Mouse (Mus musculus): ENCODE results near the gene Cfap52. TPM values are rescaled to one million over a fixed set of nuclear protein-coding genes. Genes with fewer than 3 reads are reported as not detected.

The Cfap52 gene
- 0.19 and 0.20 TPM in 2 replicates for polyA plus RNA-seq (2012; rRNA removed)

GRCm38 (mm10) chr11:67965242-67965883 lies at the start of gene Cfap52:
Gene Cfap52 (minus strand): TSS chr11:67965651.
- Histone ChIP-seq H3K36me3 (ENCODE audit: control insufficient read depth, insufficient read depth, low read length) (no peaks in the 10 kb centered on the region), H3K27me3 (ENCODE audit: control insufficient read depth, insufficient read depth, low read length) (no peaks in the 10 kb centered on the region), H3K27ac (ENCODE audit: control insufficient read depth, insufficient read depth, low read length) (no peak within 1 kb of the TSS), H3K4me3 (ENCODE audit: control insufficient read depth, insufficient read depth, low read length) (peak within 1 kb of the TSS; percentile 98), H3K4me1 (replicated peaks; ENCODE audit: control insufficient read depth, insufficient read depth, low read length) (peaks cover 7% of the 10 kb centered on the region; the same call in 1 of the 2 replicates)
- peak; percentile 86 for DNase-seq
- TF ChIP-seq POLR2A (IDR thresholded peaks at IDR 0.05; ENCODE audit: control insufficient read depth, extremely low read depth, insufficient read depth, low read length, poor library complexity) (no peak), CTCF (IDR thresholded peaks at IDR 0.05; ENCODE audit: borderline replicate concordance, control insufficient read depth, extremely low read depth, insufficient read depth, low read length, poor library complexity) (no peak)
- WGBS: 15% methylated on average over 15 of the region's 15 CpGs

DNA sequence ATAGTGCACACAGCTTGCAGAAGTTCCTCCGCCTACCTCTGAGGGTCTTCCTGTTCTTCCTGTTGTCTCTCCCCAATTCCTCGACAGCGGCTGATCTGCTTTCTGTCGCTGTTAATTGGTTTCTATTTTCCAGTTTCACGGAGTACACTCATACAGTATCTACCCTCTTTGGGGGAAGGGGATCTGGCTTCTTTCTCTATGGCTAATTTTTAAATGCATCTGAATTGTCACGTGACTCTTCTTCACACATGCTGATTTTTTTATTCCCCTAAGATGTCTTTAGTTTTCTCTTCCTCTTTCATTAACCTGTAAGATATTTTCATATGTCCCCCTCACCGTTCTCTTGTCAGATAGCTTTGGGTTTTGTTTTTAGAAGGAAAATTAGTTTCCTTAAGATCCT lies 46.8 kb upstream of the Cfap52 start:
- WGBS: 95% methylated on average over 7 of the region's 7 CpGs
- Histone ChIP-seq H3K36me3 (ENCODE audit: control insufficient read depth, insufficient read depth, low read length) (no peaks in the 10 kb centered on the region), H3K27ac (ENCODE audit: control insufficient read depth, insufficient read depth, low read length) (no peak overlapping the region), H3K4me3 (ENCODE audit: control insufficient read depth, insufficient read depth, low read length) (no peak overlapping the region), H3K4me1 (replicated peaks; ENCODE audit: control insufficient read depth, insufficient read depth, low read length) (no peaks in the 10 kb centered on the region), H3K27me3 (ENCODE audit: control insufficient read depth, insufficient read depth, low read length) (no peaks in the 10 kb centered on the region)
- no peak for DNase-seq
- TF ChIP-seq POLR2A (IDR thresholded peaks at IDR 0.05; ENCODE audit: control insufficient read depth, extremely low read depth, insufficient read depth, low read length, poor library complexity): no peak

DNA sequence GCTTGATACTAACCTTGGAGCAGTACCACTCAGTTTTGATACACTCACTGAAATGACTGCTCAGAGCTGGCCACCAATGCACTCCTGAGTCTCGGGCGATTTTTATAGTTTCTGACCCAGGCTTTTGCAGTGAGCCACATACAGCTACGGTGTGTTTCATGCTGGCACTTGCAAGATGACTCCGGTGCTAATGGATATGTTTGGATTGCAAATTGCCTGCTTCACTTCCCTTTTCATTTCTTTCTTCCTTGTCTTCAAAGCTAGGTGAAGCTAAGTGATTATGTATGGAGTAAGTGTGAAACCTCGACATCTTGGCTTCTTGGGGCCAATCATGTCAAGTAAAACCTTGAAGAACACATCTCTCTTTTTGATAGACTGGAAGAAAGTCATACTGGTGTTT lies 43.9 kb upstream of the Cfap52 start:
- no peak for TF ChIP-seq POLR2A (IDR thresholded peaks at IDR 0.05; ENCODE audit: control insufficient read depth, extremely low read depth, insufficient read depth, low read length, poor library complexity)
- no peak for TF ChIP-seq CTCF (IDR thresholded peaks at IDR 0.05; ENCODE audit: borderline replicate concordance, control insufficient read depth, extremely low read depth, insufficient read depth, low read length, poor library complexity)
- Histone ChIP-seq H3K27ac (ENCODE audit: control insufficient read depth, insufficient read depth, low read length) (no peak overlapping the region), H3K27me3 (ENCODE audit: control insufficient read depth, insufficient read depth, low read length) (no peaks in the 10 kb centered on the region), H3K36me3 (ENCODE audit: control insufficient read depth, insufficient read depth, low read length) (no peaks in the 10 kb centered on the region), H3K4me1 (replicated peaks; ENCODE audit: control insufficient read depth, insufficient read depth, low read length) (no peaks in the 10 kb centered on the region), H3K4me3 (ENCODE audit: control insufficient read depth, insufficient read depth, low read length) (no peak overlapping the region)
- DNase-seq: no peak
- 94% methylated on average over 5 of the region's 5 CpGs for whole genome bisulfite sequencing

GRCm38 (mm10) chr11:68007645-68008044 lies 42.2 kb upstream of the Cfap52 start:
- 96% methylated on average over 6 of the region's 6 CpGs for WGBS
- no peak overlapping the region for H3K27ac ChIP-seq (ENCODE audit: control insufficient read depth, insufficient read depth, low read length)
- no peaks in the 10 kb centered on the region for H3K27me3 ChIP-seq (ENCODE audit: control insufficient read depth, insufficient read depth, low read length)
- no peak for DNase-seq
- no peak for TF ChIP-seq POLR2A (IDR thresholded peaks at IDR 0.05; ENCODE audit: control insufficient read depth, extremely low read depth, insufficient read depth, low read length, poor library complexity)
- no peak for TF ChIP-seq CTCF (IDR thresholded peaks at IDR 0.05; ENCODE audit: borderline replicate concordance, control insufficient read depth, extremely low read depth, insufficient read depth, low read length, poor library complexity)
- H3K4me1 ChIP-seq (replicated peaks; ENCODE audit: control insufficient read depth, insufficient read depth, low read length): no peaks in the 10 kb centered on the region
- H3K4me3 ChIP-seq (ENCODE audit: control insufficient read depth, insufficient read depth, low read length): no peak overlapping the region
- no peaks in the 10 kb centered on the region for H3K36me3 ChIP-seq (ENCODE audit: control insufficient read depth, insufficient read depth, low read length)

DNA sequence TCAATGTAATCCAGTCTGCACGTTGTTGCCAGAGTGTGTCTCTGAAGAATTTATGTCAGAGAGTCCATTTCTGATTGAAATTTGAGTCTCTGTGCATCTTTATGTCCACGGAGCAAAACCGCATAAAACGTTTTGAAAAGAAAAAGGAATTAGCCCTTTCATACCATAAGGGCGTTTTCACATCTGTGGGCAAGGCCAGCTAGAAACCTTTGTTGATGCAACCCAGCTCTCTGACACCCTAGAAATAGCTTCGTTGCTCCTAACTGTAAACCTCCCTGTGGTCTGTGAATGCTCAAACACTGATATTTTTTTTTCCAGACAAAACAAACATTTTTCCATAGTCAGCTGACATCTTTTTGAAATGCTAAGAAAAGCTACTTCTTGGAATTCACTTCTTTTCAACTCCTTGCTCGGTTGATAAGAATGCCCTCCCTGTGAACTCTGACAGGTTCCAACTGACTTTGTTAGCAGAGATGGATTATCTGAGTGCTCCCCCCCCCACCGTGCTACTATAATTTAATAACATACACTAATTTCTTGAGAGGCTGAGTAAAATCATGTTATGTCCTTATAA lies 40.9 kb upstream of the Cfap52 start:
- Histone ChIP-seq H3K4me1 (replicated peaks; ENCODE audit: control insufficient read depth, insufficient read depth, low read length) (no peaks in the 10 kb centered on the region), H3K27me3 (ENCODE audit: control insufficient read depth, insufficient read depth, low read length) (no peaks in the 10 kb centered on the region), H3K4me3 (ENCODE audit: control insufficient read depth, insufficient read depth, low read length) (no peak overlapping the region), H3K36me3 (ENCODE audit: control insufficient read depth, insufficient read depth, low read length) (no peaks in the 10 kb centered on the region), H3K27ac (ENCODE audit: control insufficient read depth, insufficient read depth, low read length) (no peak overlapping the region)
- DNase-seq: no peak
- no peak for TF ChIP-seq POLR2A (IDR thresholded peaks at IDR 0.05; ENCODE audit: control insufficient read depth, extremely low read depth, insufficient read depth, low read length, poor library complexity)
- WGBS: 84% methylated on average over 8 of the region's 8 CpGs

GRCm38 (mm10) chr11:68004191-68004590 lies 38.7 kb upstream of the Cfap52 start:
- DNase-seq: peak; percentile 73
- H3K27me3 ChIP-seq (ENCODE audit: control insufficient read depth, insufficient read depth, low read length): no peaks in the 10 kb centered on the region
- H3K27ac ChIP-seq (ENCODE audit: control insufficient read depth, insufficient read depth, low read length): no peak overlapping the region
- H3K36me3 ChIP-seq (ENCODE audit: control insufficient read depth, insufficient read depth, low read length): no peaks in the 10 kb centered on the region
- TF ChIP-seq CTCF (IDR thresholded peaks at IDR 0.05; ENCODE audit: borderline replicate concordance, control insufficient read depth, extremely low read depth, insufficient read depth, low read length, poor library complexity) (no peak), POLR2A (IDR thresholded peaks at IDR 0.05; ENCODE audit: control insufficient read depth, extremely low read depth, insufficient read depth, low read length, poor library complexity) (no peak)
- 27% methylated on average over 6 of the region's 6 CpGs for WGBS
- H3K4me3 ChIP-seq (ENCODE audit: control insufficient read depth, insufficient read depth, low read length): no peak overlapping the region
- no peaks in the 10 kb centered on the region for H3K4me1 ChIP-seq (replicated peaks; ENCODE audit: control insufficient read depth, insufficient read depth, low read length)

DNA sequence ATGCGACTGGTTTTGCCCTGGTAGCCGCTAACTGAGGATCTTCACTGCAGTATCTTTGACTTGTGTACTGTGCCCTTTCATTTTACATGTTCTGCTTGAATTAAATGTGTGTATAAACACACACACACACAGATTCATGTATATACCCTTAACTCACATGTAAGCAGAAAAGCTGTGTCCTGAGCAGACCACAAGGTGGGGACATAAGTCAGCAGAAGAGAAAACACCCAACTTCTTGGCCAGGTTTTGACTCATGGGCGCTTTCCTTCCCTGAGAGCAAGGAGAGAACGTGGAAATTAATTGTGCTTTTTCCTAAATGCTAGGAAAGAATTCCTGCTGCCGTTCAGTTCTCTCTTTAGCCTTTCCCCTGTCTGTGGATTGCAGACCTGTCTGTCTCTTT lies 34.2 kb upstream of the Cfap52 start:
- 88% methylated on average over 5 of the region's 5 CpGs for WGBS
- H3K27ac ChIP-seq (ENCODE audit: control insufficient read depth, insufficient read depth, low read length): no peak overlapping the region
- H3K4me3 ChIP-seq (ENCODE audit: control insufficient read depth, insufficient read depth, low read length): no peak overlapping the region
- no peaks in the 10 kb centered on the region for H3K36me3 ChIP-seq (ENCODE audit: control insufficient read depth, insufficient read depth, low read length)
- H3K27me3 ChIP-seq (ENCODE audit: control insufficient read depth, insufficient read depth, low read length): no peaks in the 10 kb centered on the region
- no peaks in the 10 kb centered on the region for H3K4me1 ChIP-seq (replicated peaks; ENCODE audit: control insufficient read depth, insufficient read depth, low read length)
- DNase-seq: no peak
- no peak for TF ChIP-seq CTCF (IDR thresholded peaks at IDR 0.05; ENCODE audit: borderline replicate concordance, control insufficient read depth, extremely low read depth, insufficient read depth, low read length, poor library complexity)
